Mouse (Mus musculus) hindbrain, embryonic 16.5 days (tissue): ENCODE results near the gene Pgs1. TPM values are rescaled to one million over a fixed set of nuclear protein-coding genes. Genes with fewer than 3 reads are reported as not detected.

Experiments
- ATAC-seq: fragments of 200-750 bp; cut with Nextera tagmentation; 2 replicates; pipeline ENCODE4 v1.8.0; 2017; ENCODE audit warnings: moderate TSS enrichment, moderate library complexity
- H3K27ac ChIP-seq: fragments of 300-500 bp; sonication (generic); 2 replicates; pipeline ENCODE4 v1.5.1; 2014; ENCODE audit warnings: low read depth, mild to moderate bottlenecking, control low read depth, low read length, moderate library complexity
- H3K27me3 ChIP-seq: fragments of 300-500 bp; sonication (generic); replicated peaks from 2 replicates; pipeline ENCODE4 v1.6.1; 2014; ENCODE audit warnings: low read length; ENCODE audit not compliant: control insufficient read depth, insufficient read depth
- H3K36me3 ChIP-seq: fragments of 300-500 bp; sonication (generic); 2 replicates; pipeline ENCODE4 v1.6.1; 2014; ENCODE audit warnings: mild to moderate bottlenecking, low read length, moderate library complexity, mixed read lengths; ENCODE audit not compliant: control insufficient read depth, insufficient read depth
- H3K4me1 ChIP-seq: fragments of 300-500 bp; sonication (generic); 2 replicates; pipeline ENCODE4 v1.6.1; 2014; ENCODE audit warnings: low read depth, low read length; ENCODE audit not compliant: control insufficient read depth, insufficient read depth
- H3K4me2 ChIP-seq: fragments of 300-500 bp; sonication (generic); 2 replicates; pipeline ENCODE4 v1.6.1; 2014; ENCODE audit warnings: mild to moderate bottlenecking, low read length, control low read depth, moderate library complexity
- H3K4me3 ChIP-seq: fragments of 300-500 bp; sonication (generic); 2 replicates; pipeline ENCODE4 v1.5.1; 2014; ENCODE audit warnings: mild to moderate bottlenecking, low read length, control low read depth, moderate library complexity
- H3K9ac ChIP-seq: fragments of 300-500 bp; sonication (generic); 2 replicates; pipeline ENCODE4 v1.6.1; 2014; ENCODE audit warnings: low read depth, mild to moderate bottlenecking, control low read depth, low read length, moderate library complexity
- H3K9me3 ChIP-seq: fragments of 300-500 bp; sonication (generic); 2 replicates; pipeline ENCODE4 v1.6.1; 2014; ENCODE audit warnings: mild to moderate bottlenecking, low read length, moderate library complexity; ENCODE audit not compliant: control insufficient read depth
- WGBS: fragments of 180-500 bp; shearing (Covaris S2); extraction: QIAGEN DNeasy Blood & Tissue Kit; methylation state at CpG from one replicate; pipeline ENCODE4 v1.1.7; 2014; 5-methylcytosine and 5-hydroxymethylcytosine counted together
- microRNA-seq: library from miRNA; unstranded; fragments of <30 nt; microRNA quantifications from one replicate; pipeline ENCODE4, GENCODE M21; 2017
- polyA plus RNA-seq: library from polyadenylated mRNA; unstranded; fragments of >200 nt; fragmentation: Nextera tagmentation; extraction: Ambion mirVana; gene quantifications from 2 replicates; pipeline ENCODE4 v1.2.1, GENCODE M21; 2015

Gene Pgs1
- polyA plus RNA-seq, 1 experiment from 2014 or later = 68.4 TPM

DNA sequence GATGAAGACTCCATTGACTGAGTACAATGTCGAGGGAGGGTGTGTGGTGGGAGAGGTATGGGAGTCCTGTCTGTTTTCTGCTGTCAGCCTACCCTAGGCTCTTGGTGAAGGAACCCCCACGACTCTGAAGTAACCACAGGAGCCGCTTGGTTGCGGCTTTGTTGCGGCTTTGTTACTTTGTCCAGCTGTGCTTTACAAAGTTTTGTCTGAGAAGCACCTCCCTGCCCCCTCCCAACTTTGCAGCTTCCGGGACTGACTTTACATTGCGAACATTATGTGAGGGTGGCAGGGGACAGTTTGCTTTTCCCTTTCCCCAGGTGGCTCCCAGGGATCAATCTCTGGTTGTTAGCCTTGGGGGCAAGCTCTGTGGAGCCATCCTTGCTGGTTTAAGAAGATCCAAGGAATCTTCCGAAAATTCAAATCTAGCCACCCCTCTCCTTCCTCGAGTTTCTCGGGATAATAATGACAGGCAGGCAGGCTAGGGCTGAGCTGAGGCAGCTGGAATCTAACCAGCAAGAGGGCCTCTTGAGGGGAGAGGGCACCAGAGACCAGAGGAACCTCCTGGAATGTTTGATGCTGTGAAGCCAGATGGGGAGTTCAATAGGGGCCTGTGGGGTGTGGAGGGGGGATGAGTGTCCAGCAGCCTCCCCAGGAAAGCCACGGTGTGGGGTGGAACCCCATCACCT is 85.3 kb downstream of the Pgs1 start:
- ATAC-seq = no peak
- H3K4me3 ChIP-seq = no peak overlapping the region
- no peak overlapping the region for H3K4me2 ChIP-seq
- H3K27me3 ChIP-seq = no peaks in the 10 kb centered on the region
- no peaks in the 10 kb centered on the region for H3K36me3 ChIP-seq
- no peaks in the 10 kb centered on the region for H3K9me3 ChIP-seq
- H3K9ac ChIP-seq = no peak overlapping the region
- no peaks in the 10 kb centered on the region; the same call in 1 of the 2 replicates for H3K4me1 ChIP-seq
- H3K27ac ChIP-seq = no peak overlapping the region
- 45% methylated on average over 11 of the region's 11 CpGs for WGBS

Small RNA genes within 50 kb of the gene (microRNA-seq; reads per million reads assigned to microRNA genes)
- gene Mir6933 = not detected

Other genes starting within 250 kb of the Pgs1 start
- 0.76 and 1.0 TPM in 2 replicates for gene Tmc8, start 204.2 kb upstream of the Pgs1 start, polyA plus RNA-seq
- gene Tmc6, start 204.1 kb upstream of the Pgs1 start, polyA plus RNA-seq = 6.4 and 6.6 TPM in 2 replicates
- gene 6030468B19Rik, start 188.6 kb upstream of the Pgs1 start, polyA plus RNA-seq = not detected in 2 replicates
- gene Gm20708, start 176.6 kb upstream of the Pgs1 start, polyA plus RNA-seq = 1.1 and 1.8 TPM in 2 replicates
- gene Syngr2, start 176.6 kb upstream of the Pgs1 start, polyA plus RNA-seq = 17.4 and 20.9 TPM in 2 replicates
- 7.0 and 8.5 TPM in 2 replicates for gene Afmid, start 160.4 kb upstream of the Pgs1 start, polyA plus RNA-seq
- 19.6 and 21.2 TPM in 2 replicates for gene Tk1, start 160.2 kb upstream of the Pgs1 start, polyA plus RNA-seq
- 37.9 and 42.9 TPM in 2 replicates for gene Birc5, start 137.0 kb upstream of the Pgs1 start, polyA plus RNA-seq
- 0.08 TPM in 1 of 2 replicates, not detected in the other for gene Tmem235, start 125.5 kb upstream of the Pgs1 start, polyA plus RNA-seq
- 4.5 and 5.5 TPM in 2 replicates for gene Tha1, start 112.8 kb upstream of the Pgs1 start, polyA plus RNA-seq
- 7.5 and 8.9 TPM in 2 replicates for gene Socs3, start 16.2 kb upstream of the Pgs1 start, polyA plus RNA-seq
- 0.22 and 0.23 TPM in 2 replicates for gene Dnah17, start 144.3 kb downstream of the Pgs1 start, polyA plus RNA-seq